Mouse (Mus musculus): ENCODE measurements at regions not wholly inside any gene's neighbourhood (a gene's known extent, or its start where the extent isn't known, plus 50 kb on each side); places are given as distances from the start of the nearest gene placed in this dataset.

DNA sequence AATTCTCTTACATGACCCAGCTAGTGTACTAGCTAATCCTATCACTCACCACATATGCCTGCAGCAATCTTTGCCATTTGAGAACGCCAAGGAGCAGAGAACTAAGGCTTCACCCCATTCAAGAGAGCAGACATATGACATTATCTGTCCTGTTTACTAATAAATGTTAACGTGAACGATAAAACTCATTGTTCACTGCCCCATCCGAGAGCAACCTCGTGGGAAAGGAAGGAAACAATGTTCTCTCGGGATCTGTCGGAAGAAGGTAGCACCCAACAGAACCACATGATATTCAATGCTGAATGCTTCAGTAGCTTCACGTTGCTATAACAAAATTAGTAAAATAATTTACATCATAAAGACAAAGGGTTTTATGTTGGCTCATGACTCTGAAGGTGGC is 163.6 kb downstream of the Qdpr start:
- no peak for TF ChIP-seq POLR2A (IDR thresholded peaks at IDR 0.05; ENCODE audit: insufficient read depth, low read depth, low read length)
- TF ChIP-seq CTCF (IDR thresholded peaks at IDR 0.05; ENCODE audit: insufficient read depth, low read depth, low read length) = no peak

Measured in olfactory bulb, adult 2 months (tissue).